Mouse (Mus musculus): Measurements from ENCODE around the gene Klhl1. TPM values are rescaled to one million over a fixed set of nuclear protein-coding genes. Genes with fewer than 3 reads are reported as not detected.

Klhl1 gene
- polyA plus RNA-seq (2015; fragmentation: Nextera tagmentation; extraction: Ambion mirVana) = 0.42 and 0.45 TPM in 2 replicates

GRCm38 (mm10) chr14:96518954-96519682, at the start of gene Klhl1:
Gene Klhl1 (minus strand): TSS chr14:96519102.
- no peaks in the 10 kb centered on the region for H3K36me3 ChIP-seq (ENCODE audit: control insufficient read depth, insufficient read depth, low read length)
- WGBS = 42% methylated on average over 13 of the region's 13 CpGs
- H3K27me3 ChIP-seq (replicated peaks; ENCODE audit: control insufficient read depth, insufficient read depth, low read length) = 0 out of 2 replicates have a peak, but pooled peaks cover 10% of the 10 kb centered on the region
- no peak within 1 kb of the TSS for H3K27ac ChIP-seq (ENCODE audit: low read length)
- no peaks in the 10 kb centered on the region; the same call in 1 of the 2 replicates for H3K4me1 ChIP-seq (ENCODE audit: control insufficient read depth, insufficient read depth, low read length)
- no peaks in the 10 kb centered on the region for H3K9me3 ChIP-seq (ENCODE audit: control insufficient read depth, low read length)
- H3K4me2 ChIP-seq (ENCODE audit: low read depth, low read length) = peak within 1 kb of the TSS; percentile 86
- H3K4me3 ChIP-seq (ENCODE audit: low read length) = peak within 1 kb of the TSS; percentile 47
- no peak for ATAC-seq
- peak within 1 kb of the TSS; percentile 43 for H3K9ac ChIP-seq (ENCODE audit: low read depth, low read length)

GRCm38 (mm10) chr14:96553668-96554067, 34.8 kb upstream of the Klhl1 start:
- no peak for ATAC-seq
- 80% methylated on average over 2 of the region's 2 CpGs for WGBS

DNA sequence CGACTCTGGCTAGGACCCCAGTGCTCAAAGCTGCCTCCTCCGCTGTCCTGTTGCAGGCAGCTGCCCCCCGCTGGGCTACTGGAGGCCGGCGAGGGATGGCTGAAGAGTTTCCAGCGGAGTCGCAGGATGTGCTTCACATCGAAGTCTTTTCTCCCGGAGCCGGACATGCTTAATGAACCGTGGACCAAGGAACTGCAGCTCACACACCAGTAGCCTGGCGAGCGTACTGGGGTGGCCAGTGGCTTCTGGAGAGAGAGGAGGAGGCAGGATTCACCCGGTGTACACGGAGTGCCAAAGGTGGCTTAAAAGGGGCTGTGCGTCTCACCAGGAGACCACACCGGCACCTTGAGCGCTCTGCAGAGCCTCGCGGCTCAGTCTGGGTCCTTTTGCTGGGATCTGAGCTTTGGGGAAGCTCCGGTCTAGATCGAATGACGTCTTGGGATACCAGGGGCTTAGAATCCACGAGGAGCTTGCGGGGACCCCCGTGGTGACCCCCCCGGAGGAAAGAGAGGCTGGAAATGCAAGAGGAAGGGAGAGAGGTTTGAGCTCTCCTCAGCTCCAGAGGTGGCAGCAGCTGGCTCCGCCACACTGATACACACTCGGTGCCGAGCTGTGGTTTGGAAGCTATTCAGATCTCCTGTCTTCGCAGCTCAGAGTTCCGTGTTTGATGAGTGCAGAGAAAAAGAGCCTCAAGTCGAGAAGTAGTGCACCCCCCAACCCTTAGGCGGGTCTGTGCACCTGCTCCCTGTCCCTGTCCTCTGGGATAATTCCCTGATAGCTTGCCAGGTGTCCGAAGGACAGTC, 550 bp downstream of the Klhl1 start:
- Histone ChIP-seq H3K9ac (ENCODE audit: low read depth, low read length) (peak overlapping the region; percentile 43), H3K9me3 (ENCODE audit: control insufficient read depth, low read length) (no peaks in the 10 kb centered on the region), H3K4me2 (ENCODE audit: low read depth, low read length) (peak overlapping the region; percentile 86), H3K4me1 (ENCODE audit: control insufficient read depth, insufficient read depth, low read length) (no peaks in the 10 kb centered on the region; the same call in 1 of the 2 replicates), H3K27ac (ENCODE audit: low read length) (no peak overlapping the region), H3K27me3 (replicated peaks; ENCODE audit: control insufficient read depth, insufficient read depth, low read length) (0 out of 2 replicates have a peak, but pooled peaks cover 10% of the 10 kb centered on the region), H3K4me3 (ENCODE audit: low read length) (peak overlapping the region; percentile 47), H3K36me3 (ENCODE audit: control insufficient read depth, insufficient read depth, low read length) (no peaks in the 10 kb centered on the region)
- 1% methylated on average over 35 of the region's 35 CpGs for WGBS
- ATAC-seq = peak; percentile 69

More at GRCm38 (mm10) chr14:96553668-96554067, 34.8 kb upstream of the Klhl1 start:
- no peak overlapping the region for H3K4me2 ChIP-seq (ENCODE audit: low read depth, low read length)
- H3K27ac ChIP-seq (ENCODE audit: low read length) = no peak overlapping the region
- H3K4me1 ChIP-seq (ENCODE audit: control insufficient read depth, insufficient read depth, low read length) = no peaks in the 10 kb centered on the region
- H3K27me3 ChIP-seq (replicated peaks; ENCODE audit: control insufficient read depth, insufficient read depth, low read length) = no peaks in the 10 kb centered on the region
- no peak overlapping the region for H3K9ac ChIP-seq (ENCODE audit: low read depth, low read length)
- no peak overlapping the region for H3K4me3 ChIP-seq (ENCODE audit: low read length)
- H3K36me3 ChIP-seq (ENCODE audit: control insufficient read depth, insufficient read depth, low read length) = no peaks in the 10 kb centered on the region
- no peaks in the 10 kb centered on the region for H3K9me3 ChIP-seq (ENCODE audit: control insufficient read depth, low read length)

DNA sequence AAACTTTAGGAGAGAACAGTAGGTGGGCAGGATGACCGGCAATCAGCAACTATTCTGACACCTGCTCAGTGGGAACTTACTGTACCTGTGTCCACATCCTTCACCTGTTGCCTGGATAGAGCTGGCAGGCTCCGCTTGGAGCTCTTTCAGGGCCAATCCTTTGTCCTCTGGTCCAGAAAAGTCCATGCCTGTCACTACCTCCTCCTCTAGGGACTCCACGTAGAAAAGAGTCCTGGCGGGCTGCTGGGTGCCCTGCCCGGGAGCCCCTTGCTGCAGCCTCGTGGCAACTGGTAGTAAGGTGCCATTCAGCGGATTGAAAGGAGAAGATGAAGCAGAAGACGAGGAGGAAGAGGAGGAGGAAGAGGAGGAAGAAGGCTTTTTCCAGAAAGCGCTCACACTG, 1.2 kb downstream of the Klhl1 start:
- no peaks in the 10 kb centered on the region for H3K9me3 ChIP-seq (ENCODE audit: control insufficient read depth, low read length)
- H3K36me3 ChIP-seq (ENCODE audit: control insufficient read depth, insufficient read depth, low read length) = no peaks in the 10 kb centered on the region
- ATAC-seq = peak; percentile 21; the same call in 1 of the 2 replicates
- peak overlapping the region; percentile 86 for H3K4me2 ChIP-seq (ENCODE audit: low read depth, low read length)
- 0 out of 2 replicates have a peak overlapping the region, but pooled peaks have one; percentile 43 for H3K9ac ChIP-seq (ENCODE audit: low read depth, low read length)
- 0 out of 2 replicates have a peak, but pooled peaks cover 10% of the 10 kb centered on the region for H3K27me3 ChIP-seq (replicated peaks; ENCODE audit: control insufficient read depth, insufficient read depth, low read length)
- H3K27ac ChIP-seq (ENCODE audit: low read length) = no peak overlapping the region
- no peaks in the 10 kb centered on the region; the same call in 1 of the 2 replicates for H3K4me1 ChIP-seq (ENCODE audit: control insufficient read depth, insufficient read depth, low read length)
- WGBS = 7% methylated on average over 9 of the region's 9 CpGs
- peak overlapping the region; percentile 47 for H3K4me3 ChIP-seq (ENCODE audit: low read length)

DNA sequence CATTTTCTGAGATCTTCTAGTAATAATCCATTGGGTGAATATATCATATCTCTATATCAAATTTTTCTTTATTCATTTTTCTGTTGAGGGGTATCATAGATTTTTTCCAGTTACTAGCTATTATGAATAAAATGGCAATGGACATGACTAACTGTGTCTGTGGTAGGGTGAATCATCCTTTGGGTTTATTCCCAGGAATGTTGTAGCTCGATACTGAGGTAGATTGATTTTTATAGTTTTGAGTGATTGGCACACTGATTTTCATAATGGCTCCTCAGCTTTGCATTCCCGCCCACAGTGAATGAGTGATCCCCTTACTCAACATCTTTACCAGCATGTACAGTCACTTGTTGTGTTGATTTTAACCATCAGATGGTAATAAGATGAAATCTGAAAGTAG, 19.0 kb downstream of the Klhl1 start:
- 86% methylated on average over 2 of the region's 2 CpGs for WGBS
- no peaks in the 10 kb centered on the region for H3K9me3 ChIP-seq (ENCODE audit: control insufficient read depth, low read length)
- H3K4me1 ChIP-seq (ENCODE audit: control insufficient read depth, insufficient read depth, low read length) = no peaks in the 10 kb centered on the region
- no peak overlapping the region for H3K4me3 ChIP-seq (ENCODE audit: low read length)
- no peaks in the 10 kb centered on the region for H3K27me3 ChIP-seq (replicated peaks; ENCODE audit: control insufficient read depth, insufficient read depth, low read length)
- no peak overlapping the region for H3K4me2 ChIP-seq (ENCODE audit: low read depth, low read length)
- H3K9ac ChIP-seq (ENCODE audit: low read depth, low read length) = no peak overlapping the region
- H3K27ac ChIP-seq (ENCODE audit: low read length) = no peak overlapping the region
- ATAC-seq = no peak
- H3K36me3 ChIP-seq (ENCODE audit: control insufficient read depth, insufficient read depth, low read length) = no peaks in the 10 kb centered on the region

DNA sequence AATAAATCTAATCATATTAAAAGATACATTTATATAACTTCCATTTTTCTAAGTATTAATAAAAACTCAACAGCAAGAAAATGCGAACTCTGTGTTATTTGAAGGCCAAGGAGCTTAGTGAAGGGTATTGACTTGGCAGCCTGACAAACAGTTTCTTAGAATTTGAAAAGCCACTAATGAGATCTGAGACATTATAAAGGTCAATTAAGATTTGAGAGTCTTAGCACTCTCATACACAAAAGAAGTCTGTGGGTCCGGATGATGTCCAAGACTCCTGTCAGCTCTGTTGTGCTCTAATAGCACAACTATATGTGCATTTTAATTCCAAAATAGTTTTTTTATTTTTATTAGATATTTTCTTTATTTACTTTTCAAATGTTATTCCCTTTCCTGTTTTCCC, 47.1 kb downstream of the Klhl1 start:
- no peaks in the 10 kb centered on the region for H3K27me3 ChIP-seq (replicated peaks; ENCODE audit: control insufficient read depth, insufficient read depth, low read length)
- H3K4me2 ChIP-seq (ENCODE audit: low read depth, low read length) = no peak overlapping the region
- ATAC-seq = no peak
- H3K4me3 ChIP-seq (ENCODE audit: low read length) = no peak overlapping the region
- no peaks in the 10 kb centered on the region for H3K4me1 ChIP-seq (ENCODE audit: control insufficient read depth, insufficient read depth, low read length)
- no peaks in the 10 kb centered on the region for H3K9me3 ChIP-seq (ENCODE audit: control insufficient read depth, low read length)
- H3K9ac ChIP-seq (ENCODE audit: low read depth, low read length) = no peak overlapping the region
- H3K36me3 ChIP-seq (ENCODE audit: control insufficient read depth, insufficient read depth, low read length) = no peaks in the 10 kb centered on the region
- no peak overlapping the region for H3K27ac ChIP-seq (ENCODE audit: low read length)
- WGBS = 88% methylated on average over 2 of the region's 2 CpGs

GRCm38 (mm10) chr14:96471336-96471735, 47.6 kb downstream of the Klhl1 start:
- ATAC-seq = no peak
- H3K27me3 ChIP-seq (replicated peaks; ENCODE audit: control insufficient read depth, insufficient read depth, low read length) = no peaks in the 10 kb centered on the region

GRCm38 (mm10) chr14:96461756-96462155, 57.1 kb downstream of the Klhl1 start:
- Histone ChIP-seq H3K4me1 (ENCODE audit: control insufficient read depth, insufficient read depth, low read length) (no peaks in the 10 kb centered on the region), H3K4me3 (ENCODE audit: low read length) (no peak overlapping the region), H3K27ac (ENCODE audit: low read length) (no peak overlapping the region), H3K4me2 (ENCODE audit: low read depth, low read length) (no peak overlapping the region), H3K36me3 (ENCODE audit: control insufficient read depth, insufficient read depth, low read length) (no peaks in the 10 kb centered on the region), H3K9ac (ENCODE audit: low read depth, low read length) (no peak overlapping the region), H3K27me3 (replicated peaks; ENCODE audit: control insufficient read depth, insufficient read depth, low read length) (no peaks in the 10 kb centered on the region), H3K9me3 (ENCODE audit: control insufficient read depth, low read length) (no peaks in the 10 kb centered on the region)
- ATAC-seq = no peak
- WGBS = 63% methylated on average over 2 of the region's 2 CpGs

More at GRCm38 (mm10) chr14:96471336-96471735, 47.6 kb downstream of the Klhl1 start:
- no peak overlapping the region for H3K4me3 ChIP-seq (ENCODE audit: low read length)
- H3K27ac ChIP-seq (ENCODE audit: low read length) = no peak overlapping the region
- H3K9ac ChIP-seq (ENCODE audit: low read depth, low read length) = no peak overlapping the region
- no peak overlapping the region for H3K4me2 ChIP-seq (ENCODE audit: low read depth, low read length)
- no peaks in the 10 kb centered on the region for H3K36me3 ChIP-seq (ENCODE audit: control insufficient read depth, insufficient read depth, low read length)
- no peaks in the 10 kb centered on the region for H3K4me1 ChIP-seq (ENCODE audit: control insufficient read depth, insufficient read depth, low read length)
- H3K9me3 ChIP-seq (ENCODE audit: control insufficient read depth, low read length) = no peaks in the 10 kb centered on the region

DNA sequence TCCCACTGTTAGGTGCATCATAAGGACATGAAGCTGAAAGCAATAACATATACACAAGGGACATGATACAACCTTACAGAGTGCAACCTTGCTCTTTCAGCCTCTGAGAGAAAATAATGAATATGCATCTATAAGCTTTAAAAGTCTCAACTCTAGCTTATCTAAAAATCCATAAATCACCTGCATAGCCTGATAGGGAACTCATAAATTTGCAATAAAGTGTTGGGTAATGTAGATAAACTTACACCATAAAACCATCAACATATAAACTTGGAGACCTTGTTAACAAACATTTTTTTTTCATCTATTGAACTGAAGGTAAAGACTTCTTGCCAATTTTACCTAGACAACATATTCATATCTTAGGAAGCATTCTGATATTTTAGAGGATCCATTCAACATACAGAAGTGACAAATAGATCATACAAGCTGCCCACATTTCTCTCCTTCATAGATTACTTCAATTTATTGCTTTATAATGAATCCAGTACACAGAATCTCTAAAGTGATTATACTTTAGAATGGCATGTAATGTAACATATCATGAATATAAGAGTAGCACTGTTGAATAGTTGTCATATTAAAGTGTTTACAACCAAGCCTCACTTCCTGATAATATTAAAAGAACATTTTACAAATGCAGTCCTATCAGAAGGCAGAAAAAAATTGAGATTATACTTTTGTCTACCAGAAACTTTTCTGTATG, 126.7 kb downstream of the Klhl1 start:
- Histone ChIP-seq H3K9me3 (ENCODE audit: control insufficient read depth, low read length) (no peaks in the 10 kb centered on the region), H3K27ac (ENCODE audit: low read length) (no peak overlapping the region), H3K4me3 (ENCODE audit: low read length) (no peak overlapping the region), H3K4me1 (ENCODE audit: control insufficient read depth, insufficient read depth, low read length) (no peaks in the 10 kb centered on the region), H3K36me3 (ENCODE audit: control insufficient read depth, insufficient read depth, low read length) (no peaks in the 10 kb centered on the region), H3K9ac (ENCODE audit: low read depth, low read length) (no peak overlapping the region), H3K27me3 (replicated peaks; ENCODE audit: control insufficient read depth, insufficient read depth, low read length) (no peaks in the 10 kb centered on the region), H3K4me2 (ENCODE audit: low read depth, low read length) (no peak overlapping the region)
- peak; percentile 98 for ATAC-seq
